Mouse (Mus musculus): ENCODE data around the gene A530084C06Rik.

GRCm38 (mm10) chr13:31518971-31519370, 40.2 kb downstream of the A530084C06Rik start:
- TF ChIP-seq CTCF (IDR thresholded peaks at IDR 0.05; ENCODE audit: low read depth) (no peak), EP300 (IDR thresholded peaks at IDR 0.05; ENCODE audit: low read depth) (no peak)
